Mouse (Mus musculus): Measurements from ENCODE around the gene Smad3. TPM values are rescaled to one million over a fixed set of nuclear protein-coding genes. Genes with fewer than 3 reads are reported as not detected.

Smad3 gene
- total and polyA plus RNA-seq, 3 experiments = 0.81 to 1.5 (median 1.2) TPM

- H3K4me2 ChIP-seq (ENCODE audit: insufficient read depth, low read depth, poor library complexity, severe bottlenecking) = no peak overlapping the region
- no peak overlapping the region for H3K4me3 ChIP-seq (replicated peaks in 1 of 3; ENCODE audit: low read depth in 2 of 3, low read length in 2 of 3, poor library complexity in 1 of 3)
- in situ Hi-C loops (cut with MboI; ENCODE audit: low pct_ligation_motif_present, low pct_unique_long_range_greater_than_20kb, low sequenced_read_pairs) = no loop called here
- no peaks in the 10 kb centered on the region for H3K36me3 ChIP-seq (replicated peaks in 1 of 2; ENCODE audit: control insufficient read depth in 1 of 2, insufficient read depth in 1 of 2, low read length in 1 of 2)
- DNase-seq (ENCODE audit: extremely low read depth) = no peak
- H3K9ac ChIP-seq (ENCODE audit: insufficient read depth, low read depth) = no peak overlapping the region
- no peak overlapping the region for H3K27ac ChIP-seq (ENCODE audit: insufficient read depth, low read depth)
- TF ChIP-seq MAX (IDR thresholded peaks at IDR 0.05; ENCODE audit: low read length) = no peak
- TF ChIP-seq RCOR1 (conservative IDR thresholded peaks at IDR 0.05; ENCODE audit: low read depth, low read length) = no peak
- TF ChIP-seq IRF4 (IDR thresholded peaks at IDR 0.05; ENCODE audit: low read depth, low read length) = no peak
- no peak for TF ChIP-seq GABPA (IDR thresholded peaks at IDR 0.05; ENCODE audit: insufficient replicate concordance, low read depth, low read length)
- no peak for TF ChIP-seq MAZ (IDR thresholded peaks at IDR 0.05; ENCODE audit: low read depth, low read length)
- no peak for TF ChIP-seq ZKSCAN1 (IDR thresholded peaks at IDR 0.05; ENCODE audit: borderline replicate concordance, low read depth, low read length)
- TF ChIP-seq ZNF384 (IDR thresholded peaks at IDR 0.05; ENCODE audit: low read depth, low read length) = no peak
- TF ChIP-seq TCF12 (IDR thresholded peaks at IDR 0.05; ENCODE audit: low read depth, low read length) = no peak
- no peak for TF ChIP-seq ZMIZ1 (IDR thresholded peaks at IDR 0.05; ENCODE audit: low read depth, low read length)
- dilution Hi-C loops (cut with MboI; ENCODE audit: extremely low pct_ligation_motif_present, extremely low pct_unique_long_range_greater_than_20kb, low sequenced_read_pairs) = no loop called here
- H3K4me1 ChIP-seq (ENCODE audit: control insufficient read depth in 1 of 2, insufficient read depth in 2 of 2) = no peaks in the 10 kb centered on the region
- H3K9me3 ChIP-seq (replicated peaks; ENCODE audit: low read length) = no peaks in the 10 kb centered on the region
- peaks cover 12% of the 10 kb centered on the region for H3K27me3 ChIP-seq (replicated peaks)
- no peaks in the 10 kb centered on the region for H3K79me2 ChIP-seq (replicated peaks; ENCODE audit: control insufficient read depth, extremely low read depth, insufficient read depth, poor library complexity, severe bottlenecking)
Measured at GRCm38 (mm10) chr9:63774854-63775483, 17.2 kb upstream of the Smad3 start.

GRCm38 (mm10) chr9:63772452-63772851, 14.7 kb upstream of the Smad3 start:
- TF ChIP-seq MXI1 (IDR thresholded peaks at IDR 0.05; ENCODE audit: low read depth, low read length) (no peak), UBTF (IDR thresholded peaks at IDR 0.05; ENCODE audit: low read depth, low read length) (no peak), GABPA (IDR thresholded peaks at IDR 0.05; ENCODE audit: insufficient replicate concordance, low read depth, low read length) (no peak), CHD1 (IDR thresholded peaks at IDR 0.05; ENCODE audit: low read depth, low read length) (no peak), NELFE (IDR thresholded peaks at IDR 0.05; ENCODE audit: low read depth, low read length) (no peak), RAD21 (IDR thresholded peaks at IDR 0.05; ENCODE audit: low read depth, low read length) (no peak), ZC3H11A (IDR thresholded peaks at IDR 0.05; ENCODE audit: low read depth, low read length) (no peak)
- H3K9ac ChIP-seq (ENCODE audit: insufficient read depth, low read depth) = no peak overlapping the region
- H3K36me3 ChIP-seq (replicated peaks in 1 of 2; ENCODE audit: control insufficient read depth in 1 of 2, insufficient read depth in 1 of 2, low read length in 1 of 2) = no peaks in the 10 kb centered on the region
- no peak overlapping the region for H3K4me3 ChIP-seq (replicated peaks in 1 of 3; ENCODE audit: low read depth in 2 of 3, low read length in 2 of 3, poor library complexity in 1 of 3)
- no peak overlapping the region for H3K27ac ChIP-seq (ENCODE audit: insufficient read depth, low read depth)
- H3K4me1 ChIP-seq (ENCODE audit: control insufficient read depth in 1 of 2, insufficient read depth in 2 of 2) = no peaks in the 10 kb centered on the region
- peaks cover 15% of the 10 kb centered on the region for H3K9me3 ChIP-seq (replicated peaks; ENCODE audit: low read length)
- no peaks in the 10 kb centered on the region for H3K79me2 ChIP-seq (replicated peaks; ENCODE audit: control insufficient read depth, extremely low read depth, insufficient read depth, poor library complexity, severe bottlenecking)
- dilution Hi-C loops (cut with MboI; ENCODE audit: extremely low pct_ligation_motif_present, extremely low pct_unique_long_range_greater_than_20kb, low sequenced_read_pairs) = no loop called here
- H3K4me2 ChIP-seq (ENCODE audit: insufficient read depth, low read depth, poor library complexity, severe bottlenecking) = no peak overlapping the region
- in situ Hi-C loops (cut with MboI; ENCODE audit: low pct_ligation_motif_present, low pct_unique_long_range_greater_than_20kb, low sequenced_read_pairs) = no loop called here
- peaks cover 14% of the 10 kb centered on the region for H3K27me3 ChIP-seq (replicated peaks)
- DNase-seq (ENCODE audit: extremely low read depth) = no peak

Measured in CH12.LX (cell line).